ENCODE assay signal across 24 mouse cellular contexts in genomic region chr17:36697693-36698092, GRCm38 (mm10). TPM values are rescaled to one million over a fixed set of nuclear protein-coding genes. Genes with fewer than 3 reads are reported as not detected.
"Had no signal": no experiment of that assay in that cellular context is flagged by ENCODE, and none has a peak within 500 bp of the region (broad histone marks: within the 10 kb centered on the region; RNA-seq: fewer than 3 reads in every experiment).

No protein-coding gene starts in this region.

- H3K4me1 ChIP-seq: neural tube, embryonic 15.5 days; stomach, embryonic 15.5 days had no signal

- DNase-seq: retina, postnatal 1 day; right cerebral cortex, adult 18-20 months; right cerebral cortex, postnatal 14 days; right cerebral cortex, postnatal 25 days; right cerebral cortex, postnatal 4 days; spleen, adult 18-20 months; thymus, adult 18-20 months; thymus, adult 2 months; thymus, postnatal 14 days; thymus, postnatal 25 days; thymus, postnatal 36 days; thymus, postnatal 4 days had no signal

- H3K9ac ChIP-seq: neural tube, embryonic 15.5 days; stomach, embryonic 15.5 days had no signal

- H3K9me3 ChIP-seq: neural tube, embryonic 15.5 days; stomach, embryonic 15.5 days had no signal

- H3K27ac ChIP-seq: neural tube, embryonic 15.5 days; stomach, embryonic 15.5 days; stomach, postnatal 0 days had no signal

- H3K4me2 ChIP-seq: neural tube, embryonic 15.5 days; stomach, embryonic 15.5 days had no signal

- H3K36me3 ChIP-seq: neural tube, embryonic 15.5 days; stomach, embryonic 15.5 days had no signal

- H3K4me3 ChIP-seq: neural tube, embryonic 15.5 days; stomach, embryonic 15.5 days had no signal

- H3K27me3 ChIP-seq: neural tube, embryonic 15.5 days; stomach, embryonic 15.5 days had no signal

RNA-seq across cellular contexts. Expression of gene H2-M1, which starts 25.7 kb away (rescaled TPM):
- total RNA-seq: neutrophil, adult 5-6 weeks had no signal
- polyA plus RNA-seq: neural tube, embryonic 14.5 days; neural tube, embryonic 15.5 days; small intestine, adult 2 months; spleen, adult 2 months; stomach, embryonic 14.5 days; stomach, embryonic 15.5 days; stomach, embryonic 16.5 days; stomach, postnatal 0 days; testis, adult 2 months; urinary bladder, adult 2 months had no signal

RNA-seq across cellular contexts. Expression of gene H2-M9, which starts 55.2 kb away (rescaled TPM):
- total RNA-seq: neutrophil, adult 5-6 weeks had no signal
- polyA plus RNA-seq: neural tube, embryonic 14.5 days; neural tube, embryonic 15.5 days; spleen, adult 2 months; stomach, embryonic 15.5 days; stomach, embryonic 16.5 days; stomach, postnatal 0 days; testis, adult 2 months; thymus, adult 2 months; thymus, postnatal 0 days had no signal
